Mouse (Mus musculus): ENCODE measurements at regions not wholly inside any gene's neighbourhood (a gene's known extent, or its start where the extent isn't known, plus 50 kb on each side); places are given as distances from the start of the nearest gene placed in this dataset.

GRCm38 (mm10) chr3:52859848-52860247, 157.2 kb downstream of the Cog6 start:
- no peak for DNase-seq (ENCODE audit: low read depth, low spot score)

GRCm38 (mm10) chr3:52859266-52859825, 157.7 kb downstream of the Cog6 start:
- DNase-seq (ENCODE audit: low read depth, low spot score), result peak; percentile 55

- DNase-seq (ENCODE audit: low read depth, low spot score), result no peak
Measured at GRCm38 (mm10) chr3:52858259-52858658, 158.8 kb downstream of the Cog6 start.

GRCm38 (mm10) chr3:52857076-52857475, 160.0 kb downstream of the Cog6 start:
- no peak for DNase-seq (ENCODE audit: low read depth, low spot score)

- no peak for DNase-seq (ENCODE audit: low read depth, low spot score)
Measured at GRCm38 (mm10) chr3:52854560-52854959, 162.5 kb downstream of the Cog6 start.

- DNase-seq (ENCODE audit: low read depth, low spot score), result no peak
Measured at GRCm38 (mm10) chr3:52853126-52853525, 163.9 kb downstream of the Cog6 start.

- DNase-seq (ENCODE audit: low read depth, low spot score), result no peak
Measured at GRCm38 (mm10) chr3:52845166-52845565, 171.9 kb downstream of the Cog6 start.

- DNase-seq (ENCODE audit: low read depth, low spot score), result peak; percentile 88
Measured at GRCm38 (mm10) chr3:52843998-52844397, 173.0 kb downstream of the Cog6 start.

GRCm38 (mm10) chr3:52842866-52843425, 174.1 kb downstream of the Cog6 start:
- no peak for DNase-seq (ENCODE audit: low read depth, low spot score)

GRCm38 (mm10) chr3:52840160-52840953, 176.7 kb downstream of the Cog6 start:
- DNase-seq (ENCODE audit: low read depth, low spot score), result no peak

GRCm38 (mm10) chr3:52838020-52838419, 179.0 kb downstream of the Cog6 start:
- DNase-seq (ENCODE audit: low read depth, low spot score), result no peak

GRCm38 (mm10) chr3:52837527-52837926, 179.5 kb downstream of the Cog6 start:
- no peak for DNase-seq (ENCODE audit: low read depth, low spot score)

GRCm38 (mm10) chr3:52836780-52837179, 180.3 kb downstream of the Cog6 start:
- no peak for DNase-seq (ENCODE audit: low read depth, low spot score)

- DNase-seq (ENCODE audit: low read depth, low spot score), result no peak
Measured at GRCm38 (mm10) chr3:52832421-52832820, 184.6 kb downstream of the Cog6 start.

- no peak for DNase-seq (ENCODE audit: low read depth, low spot score)
Measured at GRCm38 (mm10) chr3:52831986-52832385, 185.1 kb downstream of the Cog6 start.

- DNase-seq (ENCODE audit: low read depth, low spot score), result no peak
Measured at GRCm38 (mm10) chr3:52830101-52830500, 186.9 kb downstream of the Cog6 start.

GRCm38 (mm10) chr3:52829069-52829468, 188.0 kb downstream of the Cog6 start:
- DNase-seq (ENCODE audit: low read depth, low spot score), result no peak

- DNase-seq (ENCODE audit: low read depth, low spot score), result no peak
Measured at GRCm38 (mm10) chr3:52828473-52828872, 188.6 kb downstream of the Cog6 start.

GRCm38 (mm10) chr3:52822848-52823247, 194.2 kb downstream of the Cog6 start:
- no peak for DNase-seq (ENCODE audit: low read depth, low spot score)

- no peak for DNase-seq (ENCODE audit: low read depth, low spot score)
Measured at GRCm38 (mm10) chr3:52821450-52821849, 195.6 kb downstream of the Cog6 start.

- DNase-seq (ENCODE audit: low read depth, low spot score), result no peak
Measured at GRCm38 (mm10) chr3:52818401-52818800, 198.6 kb downstream of the Cog6 start.

- DNase-seq (ENCODE audit: low read depth, low spot score), result no peak
Measured at GRCm38 (mm10) chr3:52817416-52817815, 199.6 kb downstream of the Cog6 start.

- no peak for DNase-seq (ENCODE audit: low read depth, low spot score)
Measured at GRCm38 (mm10) chr3:52815497-52815896, 201.5 kb downstream of the Cog6 start.
